Mouse (Mus musculus) WW6 (cell line): Measurements from ENCODE around the gene Smg6.
A peak's percentile ranks its signal among the peaks of the same experiment; 100 is the strongest.

Experiments used
- DNase-seq: peaks from one replicate; pipeline ENCODE4 v3.0.0-alpha.2; 2013; ENCODE audit warnings: low read depth, low spot score

The Smg6 gene

DNA sequence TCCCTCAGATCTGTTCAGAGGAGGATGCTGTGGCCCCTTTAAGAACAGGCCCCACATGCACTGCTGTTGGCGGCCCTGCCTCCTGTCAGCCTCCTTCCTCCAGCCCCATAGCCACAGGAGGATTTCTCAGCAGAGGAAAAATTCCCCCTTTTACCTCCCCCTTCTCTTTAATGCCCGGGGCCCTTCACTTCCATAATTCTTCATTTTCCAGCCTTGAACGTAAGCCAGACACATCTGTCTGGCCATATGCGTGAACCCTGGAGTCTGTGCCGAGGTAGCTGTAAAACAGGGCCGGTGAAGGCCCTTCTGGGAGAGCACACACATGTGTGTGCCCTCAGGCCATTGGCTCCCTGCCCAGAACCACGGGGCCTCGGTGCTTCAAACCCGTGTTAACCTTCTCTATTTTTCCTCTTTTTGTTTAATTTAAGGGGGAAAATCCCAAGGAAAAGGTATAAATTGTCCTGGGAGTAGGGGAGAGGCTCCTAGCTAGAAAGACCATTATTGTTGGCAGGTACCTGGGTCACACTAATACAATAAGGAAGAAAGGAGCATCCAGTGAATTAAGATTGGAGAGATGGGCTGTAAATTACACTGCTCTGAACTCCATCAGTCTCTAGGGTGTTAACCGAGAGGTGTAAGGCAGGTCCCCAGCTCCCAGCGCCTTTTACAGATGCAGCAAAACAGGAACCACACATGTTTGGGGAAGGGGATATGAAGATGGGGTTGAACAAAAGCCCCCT lies 221.7 kb downstream of the Smg6 start:
- DNase-seq = no peak

DNA sequence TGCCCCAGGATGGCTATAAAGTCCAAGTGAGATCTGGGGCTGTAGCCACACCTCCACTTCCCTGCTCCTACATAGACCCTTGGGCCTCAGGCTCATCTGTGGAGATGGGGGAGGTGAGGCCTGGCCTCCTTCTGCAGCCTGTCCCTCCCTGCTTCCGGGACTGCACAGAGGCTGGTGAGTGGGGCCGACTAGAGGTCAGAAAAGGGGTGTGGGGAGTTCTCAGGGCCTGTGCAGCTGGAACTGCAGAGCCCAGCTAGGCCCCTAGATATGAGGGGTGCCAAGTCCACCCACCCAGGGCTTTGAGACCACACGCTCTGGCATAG lies 222.2 kb downstream of the Smg6 start:
- no peak for DNase-seq

DNA sequence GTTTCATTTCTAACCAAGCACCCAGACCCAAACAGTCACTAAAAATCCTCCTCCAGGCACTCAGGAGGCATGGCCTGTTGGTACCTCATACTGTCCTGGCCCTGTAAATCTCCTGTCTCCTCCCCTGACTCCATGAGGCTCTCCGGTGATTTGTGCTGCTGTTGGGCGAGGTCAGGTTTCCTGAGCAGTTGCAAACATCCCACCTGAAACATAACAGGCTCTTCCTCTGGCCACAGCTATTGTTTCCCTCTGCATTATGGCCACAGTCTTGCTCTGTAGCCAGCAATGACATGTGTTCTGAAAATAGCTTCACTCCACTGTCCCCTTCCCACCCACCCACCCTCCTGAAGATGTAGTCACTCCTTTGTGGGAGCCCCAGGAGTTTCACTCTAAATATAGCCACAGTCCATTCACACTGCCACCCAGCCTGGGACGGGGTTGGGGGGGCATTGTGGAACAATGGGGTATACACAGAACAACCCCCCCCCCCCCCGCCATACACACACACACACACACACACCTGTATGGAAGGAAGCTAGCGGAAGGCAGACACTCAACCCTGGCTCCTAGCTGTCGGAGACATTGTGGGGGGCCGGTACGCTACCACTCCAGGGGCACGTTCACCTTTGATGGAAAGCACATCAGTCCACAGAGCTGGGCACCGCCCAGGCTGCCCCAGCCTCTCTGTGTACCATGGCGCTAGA lies 222.9 kb downstream of the Smg6 start:
- DNase-seq = no peak

DNA sequence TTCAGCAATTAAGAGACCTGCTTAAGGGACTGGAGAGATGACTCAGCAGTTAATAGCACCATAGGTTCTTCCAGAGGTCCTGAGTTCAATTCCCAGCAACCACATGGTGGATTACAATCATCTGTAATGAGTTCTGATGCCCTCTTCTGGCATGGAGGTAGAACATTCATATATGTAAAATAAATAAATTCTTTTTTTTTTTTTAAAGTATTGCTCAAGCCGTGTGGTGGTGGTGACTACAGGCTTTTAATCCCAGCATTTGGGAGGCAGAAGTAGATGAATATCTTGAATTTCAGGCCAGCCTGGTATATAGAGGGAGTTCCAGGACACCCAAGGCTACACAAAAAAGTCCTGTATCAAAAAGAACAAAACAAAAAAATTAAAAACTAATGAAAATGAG lies 224.7 kb downstream of the Smg6 start:
- no peak for DNase-seq

DNA sequence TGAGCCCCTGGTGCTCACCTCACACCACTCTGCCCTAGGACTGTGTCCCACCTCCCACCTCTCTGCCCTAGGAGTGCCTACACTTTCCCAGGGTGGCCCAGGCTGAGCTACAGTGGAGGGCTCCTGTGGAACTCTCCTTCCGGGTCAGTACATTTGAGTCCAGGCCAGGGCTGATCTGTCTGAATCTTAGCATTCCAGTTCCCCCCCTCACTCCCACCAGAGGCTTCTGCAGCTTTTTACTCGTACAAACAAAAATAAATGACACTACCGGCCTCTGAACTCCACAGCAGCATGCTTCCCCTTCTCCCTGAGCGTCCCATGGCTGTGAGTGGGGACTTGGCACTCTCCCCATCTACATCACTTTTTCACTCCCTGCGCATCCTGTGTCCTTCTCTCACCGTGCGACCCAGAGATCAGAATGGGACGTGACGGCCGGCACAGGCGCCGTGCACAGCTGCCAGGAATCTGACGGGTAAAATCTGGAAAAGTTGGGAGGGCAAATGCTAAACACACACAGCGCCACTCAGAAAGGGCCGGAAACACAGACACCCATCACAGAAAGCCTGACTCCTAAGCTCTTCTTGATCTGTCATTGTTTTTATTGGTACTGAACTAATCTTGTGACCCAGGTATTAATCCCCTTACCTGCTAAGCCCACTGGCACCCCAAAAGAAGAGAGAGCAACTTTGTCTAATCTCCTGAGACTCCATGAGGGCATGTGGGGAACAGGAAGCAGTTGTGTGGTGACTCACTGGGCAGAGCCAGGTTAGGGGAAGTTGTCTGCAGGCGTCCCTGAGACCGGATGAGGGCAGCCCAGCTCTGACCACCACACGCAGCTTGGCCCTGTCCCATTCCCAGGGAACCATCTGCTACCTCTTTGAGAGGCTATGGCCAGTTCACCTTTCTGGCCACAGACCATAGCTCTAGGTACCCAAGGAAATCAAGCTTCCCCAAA lies 227.3 kb downstream of the Smg6 start:
- DNase-seq = no peak

DNA sequence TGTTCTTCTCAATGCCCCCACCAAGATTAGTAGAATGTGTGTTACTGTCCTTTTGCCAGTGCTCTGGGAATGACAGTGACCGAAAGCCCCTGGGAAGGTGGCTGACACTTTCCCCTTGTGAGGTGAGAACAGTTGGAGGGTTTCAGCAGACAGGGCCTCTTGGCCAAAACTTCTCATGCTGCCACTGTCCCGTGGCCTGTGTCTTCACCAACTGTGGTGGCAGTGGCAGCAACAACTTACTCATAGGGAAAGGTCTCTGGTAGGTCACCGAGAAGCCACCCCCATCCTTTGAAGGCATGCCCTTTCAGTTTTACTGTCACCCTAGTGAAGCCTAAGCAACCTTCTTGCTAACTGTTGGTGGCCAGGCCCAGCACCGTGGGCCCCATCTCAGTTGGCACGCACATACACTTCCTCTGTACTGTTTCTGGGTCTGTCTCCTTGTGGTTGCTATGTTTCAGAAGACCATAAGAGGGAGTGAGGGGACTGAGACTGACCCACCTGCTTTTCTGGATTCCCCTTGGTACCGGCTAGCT lies 228.5 kb downstream of the Smg6 start:
- no peak for DNase-seq

DNA sequence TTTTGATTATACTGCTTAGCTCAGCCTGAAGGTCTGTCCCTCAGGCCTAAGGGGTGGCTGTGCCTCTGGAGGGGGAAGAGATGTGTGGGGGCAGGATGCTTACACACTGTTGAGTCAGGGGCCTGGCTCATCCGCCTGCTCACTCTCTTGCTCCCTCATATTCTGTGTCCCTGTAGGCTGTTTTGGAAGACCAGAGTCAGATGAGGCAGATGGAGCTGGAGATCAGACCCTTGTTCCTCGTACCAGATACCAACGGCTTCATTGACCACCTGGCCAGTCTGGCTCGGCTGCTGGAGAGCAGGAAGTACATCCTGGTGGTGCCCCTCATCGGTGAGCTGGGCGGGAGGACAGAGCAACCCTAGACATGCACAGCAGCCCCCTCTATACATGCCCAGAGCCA lies 230.4 kb downstream of the Smg6 start:
- no peak for DNase-seq

DNA sequence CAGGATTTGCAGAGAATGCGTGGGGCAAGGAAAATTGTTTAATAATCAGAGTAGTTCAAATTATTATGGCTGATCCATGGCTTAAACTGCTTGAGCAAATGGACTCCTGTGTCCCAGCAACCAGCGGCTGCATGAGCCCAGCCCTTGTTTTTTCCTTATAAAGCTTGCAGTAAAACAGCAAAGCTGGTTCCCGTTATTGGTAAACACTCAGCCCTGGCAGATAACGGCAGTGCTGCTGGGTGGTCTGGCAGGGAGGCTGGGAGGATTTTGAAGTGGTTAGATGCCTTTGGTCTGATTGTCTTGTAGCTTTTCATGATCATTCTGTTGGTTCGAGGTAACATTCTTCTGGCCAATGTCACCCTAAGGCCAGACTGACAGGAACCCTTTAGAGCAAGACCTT lies 230.8 kb downstream of the Smg6 start:
- no peak for DNase-seq

DNA sequence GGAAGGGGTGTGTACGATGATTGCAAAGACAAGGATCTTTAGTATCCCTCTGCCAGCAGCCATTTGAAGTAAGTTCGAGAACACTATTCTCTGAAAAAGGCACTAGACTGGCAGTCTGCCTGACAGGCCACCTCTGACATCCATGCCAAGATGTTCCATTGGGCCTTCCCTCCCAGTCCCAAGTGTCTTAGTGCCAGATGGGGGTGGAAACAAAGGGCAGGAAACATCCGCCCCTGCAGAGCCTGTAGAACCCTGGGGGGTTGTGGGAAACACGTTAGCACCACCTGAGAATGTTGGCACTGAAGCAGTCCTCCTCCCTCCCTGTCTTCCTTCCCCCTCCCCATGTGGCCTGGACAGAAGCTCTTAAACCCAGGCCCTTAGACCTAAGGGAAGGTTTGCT lies 231.4 kb downstream of the Smg6 start:
- no peak for DNase-seq

DNA sequence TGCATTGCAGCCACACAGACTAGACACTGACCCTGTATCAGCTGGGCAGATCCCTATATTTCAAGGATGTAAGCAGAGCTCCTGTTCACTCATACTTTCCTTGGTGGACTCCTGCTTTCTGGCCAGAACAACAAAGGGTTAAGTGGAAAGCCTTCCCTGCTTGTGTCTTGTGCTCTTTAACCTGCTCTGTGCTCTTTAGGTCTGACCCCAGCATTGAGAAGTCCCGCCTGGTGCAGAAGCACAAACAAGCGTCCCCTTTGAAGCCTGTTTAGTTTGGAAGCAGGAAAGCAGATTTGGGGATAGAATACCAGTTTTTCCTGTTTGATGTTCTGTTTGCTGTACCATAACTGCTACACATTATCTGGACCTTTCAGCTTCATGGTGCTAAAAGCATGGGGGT lies 232.3 kb downstream of the Smg6 start:
- no peak for DNase-seq

DNA sequence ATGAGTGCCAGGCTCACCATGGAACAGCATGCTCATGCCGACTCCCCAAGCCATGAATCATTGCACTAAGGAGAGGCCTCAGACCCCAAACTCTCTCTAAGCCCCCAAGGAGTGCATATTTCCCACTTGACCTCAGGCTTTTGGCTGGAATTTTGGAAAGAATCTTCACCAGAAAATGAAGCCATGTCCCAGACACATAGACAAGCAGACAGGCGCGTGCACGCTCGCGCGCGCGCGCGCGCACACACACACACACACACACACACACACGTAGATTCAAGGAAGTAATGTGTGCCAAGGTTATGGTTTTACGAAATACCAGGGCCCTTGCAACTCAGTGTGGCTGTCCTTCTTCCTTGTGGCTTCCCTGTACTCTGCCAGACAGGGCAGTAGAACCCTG lies 232.8 kb downstream of the Smg6 start:
- no peak for DNase-seq

DNA sequence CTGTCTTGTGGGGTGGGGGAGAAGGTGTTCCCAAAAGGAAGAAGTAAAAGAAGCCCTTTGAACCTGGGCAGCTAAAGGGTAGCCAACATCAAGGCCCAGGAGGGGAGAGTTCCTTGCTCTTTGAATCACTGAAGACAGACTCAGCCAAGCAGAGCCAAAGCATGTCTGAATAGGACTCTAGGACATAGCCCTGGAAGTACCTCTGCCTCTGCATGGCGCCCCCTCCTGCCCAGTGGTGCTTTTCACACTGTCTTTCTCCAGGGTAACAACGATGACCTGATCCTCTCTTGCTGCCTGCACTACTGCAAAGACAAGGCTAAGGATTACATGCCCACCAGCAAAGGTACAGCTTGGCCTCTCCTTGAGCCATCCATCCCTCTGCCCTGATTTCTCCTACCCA lies 233.9 kb downstream of the Smg6 start:
- no peak for DNase-seq

DNA sequence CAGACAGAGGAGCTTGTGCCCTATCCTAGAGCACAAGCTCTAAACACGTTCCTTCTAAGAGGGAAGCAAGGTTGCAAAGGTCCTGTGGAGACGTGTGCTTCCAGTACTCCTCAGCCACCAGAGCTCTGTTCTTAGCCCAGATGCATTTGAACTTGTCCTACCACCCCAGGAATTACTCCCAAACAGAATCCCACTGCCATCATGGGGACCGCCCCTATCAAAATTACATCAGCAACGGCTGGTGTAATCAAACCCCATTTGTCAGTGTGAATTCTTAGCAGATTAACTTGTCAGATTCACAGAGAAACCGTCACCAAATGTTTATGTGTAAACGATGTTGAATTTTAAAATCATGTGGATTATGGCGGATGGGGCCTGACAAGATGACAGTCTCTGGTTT lies 235.3 kb downstream of the Smg6 start:
- DNase-seq = no peak

DNA sequence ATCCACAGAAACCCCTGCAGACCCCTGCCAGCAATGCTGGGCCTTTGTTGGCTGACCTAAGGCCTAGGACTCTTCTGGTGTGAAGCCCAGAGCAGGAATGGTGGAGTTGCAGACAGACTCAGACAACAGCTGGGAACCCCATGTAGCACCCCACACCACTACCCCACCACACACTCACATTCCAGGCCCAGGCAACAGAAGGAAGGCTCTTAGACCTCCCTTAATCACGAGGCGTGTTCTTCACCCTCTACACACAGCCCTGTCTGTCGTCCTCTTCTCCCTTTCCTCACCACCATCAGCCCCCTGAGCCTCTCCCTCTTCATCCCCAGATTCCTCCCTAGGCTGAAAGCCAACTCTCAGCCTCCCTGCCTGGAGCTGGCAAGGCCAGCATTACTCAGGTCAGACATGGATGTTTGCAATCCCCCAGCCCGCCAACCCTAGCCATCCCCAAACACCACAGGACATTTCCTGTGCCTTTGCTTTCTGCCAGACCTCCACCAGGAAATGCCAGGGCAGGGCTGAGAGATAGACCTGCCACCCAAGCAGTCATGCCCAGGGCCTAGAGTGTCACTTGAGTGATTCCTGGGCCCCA lies 235.9 kb downstream of the Smg6 start:
- DNase-seq = no peak

DNA sequence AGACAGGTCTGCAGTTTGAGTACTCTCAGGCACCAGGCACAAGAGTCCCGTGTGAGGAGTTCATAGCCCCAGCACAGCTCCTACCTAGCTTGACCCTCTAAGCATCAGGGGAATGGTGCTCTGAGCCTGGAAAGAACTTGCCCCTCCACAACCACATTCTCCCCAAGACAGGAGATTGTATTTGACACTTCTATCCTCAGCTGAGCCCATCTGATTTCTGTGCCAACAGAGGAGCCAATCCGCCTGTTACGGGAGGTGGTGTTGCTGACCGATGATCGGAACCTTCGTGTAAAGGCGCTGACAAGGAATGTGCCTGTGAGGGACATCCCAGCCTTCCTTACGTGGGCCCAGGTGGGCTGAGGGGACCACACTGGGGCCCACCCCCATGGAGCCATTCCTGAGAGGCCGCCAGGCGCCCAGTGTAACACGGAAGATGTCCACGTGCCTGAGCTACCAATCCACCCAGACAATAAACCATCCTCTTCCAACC lies 237.0 kb downstream of the Smg6 start:
- DNase-seq = no peak

DNA sequence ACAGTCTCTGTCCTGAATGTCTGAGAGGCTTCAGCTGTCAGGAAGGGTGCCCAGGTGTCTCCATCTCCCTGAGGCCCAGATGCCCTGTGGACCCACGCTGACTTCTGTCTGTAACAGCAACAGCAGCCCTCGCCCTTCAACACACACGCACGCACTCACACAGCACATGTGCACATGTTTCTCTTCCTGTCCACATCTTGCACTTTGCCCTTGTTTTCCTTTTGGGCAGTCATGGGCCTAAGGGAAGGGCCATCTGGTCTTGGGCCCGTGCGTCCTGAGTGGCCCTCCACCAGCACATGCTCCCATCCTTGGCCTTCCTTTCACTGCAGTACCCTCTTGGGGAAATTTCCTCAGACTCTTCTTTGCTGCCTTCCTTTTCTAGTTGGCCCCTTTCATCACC lies 237.8 kb downstream of the Smg6 start:
- DNase-seq = no peak

DNA sequence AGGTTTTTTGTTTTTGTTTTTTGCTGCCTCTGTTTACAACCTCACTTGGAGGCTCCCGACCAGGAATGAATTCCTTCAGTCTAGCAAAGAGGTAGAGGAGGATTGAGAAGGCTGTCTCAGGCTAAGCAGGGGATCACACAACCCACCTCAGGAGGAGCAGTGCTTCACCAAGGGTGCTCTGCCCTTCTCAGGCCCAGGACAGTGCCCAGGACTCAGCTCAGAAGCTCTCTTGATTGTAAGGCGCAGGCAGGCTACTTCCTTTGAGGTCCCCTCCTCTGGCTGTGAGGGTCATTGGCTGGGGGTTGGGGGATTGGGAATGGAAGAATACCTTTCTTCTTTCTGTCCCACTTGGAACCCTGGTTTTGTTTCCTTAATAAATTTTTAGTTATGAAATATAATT lies 238.4 kb downstream of the Smg6 start:
- DNase-seq = no peak

DNA sequence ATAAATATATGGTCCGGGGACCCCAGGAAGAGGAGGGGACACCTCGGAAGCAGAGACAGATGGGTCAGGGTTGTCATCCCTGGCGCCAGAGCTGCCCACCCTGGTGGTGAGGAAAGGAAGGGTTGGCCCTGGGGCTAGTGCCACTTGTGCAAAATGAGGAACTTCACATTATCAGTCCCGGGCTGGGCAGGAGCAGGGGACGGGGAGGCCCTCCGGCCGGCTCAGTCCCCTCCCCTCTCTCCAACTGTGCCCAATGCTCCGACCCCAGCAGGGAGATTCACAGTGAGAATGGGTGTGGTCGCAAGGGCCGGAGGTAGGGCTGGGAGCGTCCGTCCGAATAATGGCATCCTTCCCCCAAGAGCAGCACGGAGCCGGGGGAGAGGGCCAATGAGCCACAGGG lies 239.1 kb downstream of the Smg6 start:
- DNase-seq = no peak

DNA sequence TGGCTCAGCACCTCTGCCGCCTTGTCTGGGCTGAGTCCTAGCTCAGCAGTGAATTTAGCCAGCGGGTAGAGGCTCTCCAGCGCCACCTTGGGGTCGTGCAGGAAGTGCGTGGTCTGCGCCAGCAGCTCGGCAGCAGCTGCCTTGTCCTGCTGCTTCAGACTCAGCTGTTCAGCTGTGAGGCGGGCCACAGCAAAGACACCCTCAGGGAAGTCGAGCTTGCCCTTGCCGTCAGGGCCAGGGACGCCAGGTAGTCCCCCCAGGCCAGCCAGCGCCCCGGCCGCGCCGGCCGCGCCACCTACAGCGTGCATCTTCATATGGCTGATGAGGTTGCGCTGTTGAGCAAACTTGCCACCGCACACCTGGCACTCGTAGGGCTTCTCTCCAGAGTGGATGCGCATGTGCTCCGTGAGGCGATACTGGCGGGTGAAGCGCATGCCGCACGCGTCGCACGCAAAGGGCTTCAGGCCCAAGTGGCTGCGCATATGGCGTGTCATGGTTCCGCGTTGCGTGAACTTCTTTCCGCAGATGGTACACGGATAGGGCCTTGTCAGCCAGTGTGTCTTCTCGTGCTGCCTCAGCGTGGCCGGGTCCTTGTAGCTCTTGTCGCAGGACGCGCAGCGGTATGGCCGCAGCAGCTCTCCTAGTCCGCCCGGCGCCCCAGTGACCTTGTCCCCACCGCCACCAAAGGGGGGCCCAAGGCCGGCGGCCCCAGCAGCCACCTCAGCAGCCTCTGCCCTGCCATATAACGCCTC lies 240.0 kb downstream of the Smg6 start:
- peak; percentile 81 for DNase-seq

DNA sequence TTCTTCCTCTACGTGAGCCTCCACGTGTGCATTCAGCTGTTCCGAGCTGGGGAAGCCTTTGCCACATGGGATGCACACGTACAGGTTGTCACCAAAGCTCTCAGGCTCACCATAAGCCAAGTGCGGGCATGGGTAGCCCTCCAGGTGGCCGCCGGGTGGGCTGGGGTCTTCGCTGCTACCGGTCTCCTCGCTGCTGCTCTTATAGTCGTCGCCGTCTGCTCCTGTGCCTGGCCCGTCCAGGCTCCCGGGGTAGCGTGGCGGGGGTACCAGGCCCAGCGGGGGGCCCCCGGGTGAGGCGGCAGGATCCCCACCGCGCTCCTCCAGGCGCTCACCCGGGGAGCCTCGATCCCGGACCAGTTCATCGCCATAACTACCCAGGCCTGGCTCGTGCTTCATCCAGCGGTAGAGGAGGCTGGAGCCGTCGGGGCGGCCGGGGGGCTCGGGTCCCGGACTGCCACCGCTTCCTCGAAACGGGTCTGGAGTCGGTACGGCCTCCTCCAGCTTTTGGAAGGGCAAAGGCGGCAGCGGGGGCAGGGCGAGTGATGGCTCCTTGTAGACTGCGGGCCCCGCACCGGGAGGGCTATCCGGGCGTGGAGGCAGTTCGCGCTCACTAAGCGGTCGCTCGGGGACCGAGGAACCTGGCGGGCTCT lies 240.7 kb downstream of the Smg6 start:
- DNase-seq = no peak
